Mouse (Mus musculus) forebrain, embryonic 11.5 days (tissue): ENCODE data around the gene Hoxb8. TPM values are rescaled to one million over a fixed set of nuclear protein-coding genes. Genes with fewer than 3 reads are reported as not detected.
A peak's percentile ranks its signal among the peaks of the same experiment; 100 is the strongest.

ENCODE experiments used
- ATAC-seq: fragments of 200-750 bp; cut with Nextera tagmentation; replicated peaks from 2 replicates; pipeline ENCODE4 v1.8.0; 2017; ENCODE audit warnings: moderate TSS enrichment; ENCODE audit not compliant: low FRiP score
- DNase-seq: peaks from one replicate; pipeline ENCODE4 v3.0.0-alpha.2; 2017; ENCODE audit warnings: low spot score
- H3K27ac ChIP-seq: fragments of 300-500 bp; sonication (generic); 2 replicates; pipeline ENCODE4 v1.5.1; 2014; ENCODE audit warnings: low read depth, low read length
- H3K27me3 ChIP-seq: fragments of 300-500 bp; sonication (generic); 2 replicates; pipeline ENCODE4 v1.6.1; 2014; ENCODE audit warnings: mild to moderate bottlenecking, low read length, mixed read lengths; ENCODE audit not compliant: control insufficient read depth, insufficient read depth
- H3K36me3 ChIP-seq: fragments of 300-500 bp; sonication (generic); 2 replicates; pipeline ENCODE4 v1.6.1; 2014; ENCODE audit warnings: mild to moderate bottlenecking, low read length, moderate library complexity, mixed read lengths; ENCODE audit not compliant: control insufficient read depth, insufficient read depth
- H3K4me1 ChIP-seq: fragments of 300-500 bp; sonication (generic); replicated peaks from 2 replicates; pipeline ENCODE4 v1.6.1; 2014; ENCODE audit warnings: low read length, mixed read lengths; ENCODE audit not compliant: control insufficient read depth, insufficient read depth
- H3K4me2 ChIP-seq: fragments of 300-500 bp; sonication (generic); 2 replicates; pipeline ENCODE4 v1.6.1; 2014; ENCODE audit warnings: low read depth, mild to moderate bottlenecking, low read length, moderate library complexity, mixed read lengths; ENCODE audit not compliant: severe bottlenecking
- H3K4me3 ChIP-seq: fragments of 300-500 bp; sonication (generic); 2 replicates; pipeline ENCODE4 v1.5.1; 2014; ENCODE audit warnings: low read depth, low read length
- H3K9ac ChIP-seq: fragments of 300-500 bp; sonication (generic); 2 replicates; pipeline ENCODE4 v1.6.1; 2014; ENCODE audit warnings: low read length
- H3K9me3 ChIP-seq: fragments of 300-500 bp; sonication (generic); 2 replicates; pipeline ENCODE4 v1.6.1; 2016; ENCODE audit warnings: low read length, mixed read lengths; ENCODE audit not compliant: control insufficient read depth
- WGBS: fragments of 180-500 bp; shearing (Covaris S2); extraction: QIAGEN DNeasy Blood & Tissue Kit; methylation state at CpG from one replicate; pipeline ENCODE4 v1.1.7; 2014; 5-methylcytosine and 5-hydroxymethylcytosine counted together
- polyA plus RNA-seq: library from polyadenylated mRNA; unstranded; fragments of >200 nt; fragmentation: Nextera tagmentation; extraction: Ambion mirVana; gene quantifications from 2 replicates; pipeline ENCODE4 v1.2.1, GENCODE M21; 2014

Hoxb8 gene
- polyA plus RNA-seq, 1 experiment from 2014 or later: not detected

DNA sequence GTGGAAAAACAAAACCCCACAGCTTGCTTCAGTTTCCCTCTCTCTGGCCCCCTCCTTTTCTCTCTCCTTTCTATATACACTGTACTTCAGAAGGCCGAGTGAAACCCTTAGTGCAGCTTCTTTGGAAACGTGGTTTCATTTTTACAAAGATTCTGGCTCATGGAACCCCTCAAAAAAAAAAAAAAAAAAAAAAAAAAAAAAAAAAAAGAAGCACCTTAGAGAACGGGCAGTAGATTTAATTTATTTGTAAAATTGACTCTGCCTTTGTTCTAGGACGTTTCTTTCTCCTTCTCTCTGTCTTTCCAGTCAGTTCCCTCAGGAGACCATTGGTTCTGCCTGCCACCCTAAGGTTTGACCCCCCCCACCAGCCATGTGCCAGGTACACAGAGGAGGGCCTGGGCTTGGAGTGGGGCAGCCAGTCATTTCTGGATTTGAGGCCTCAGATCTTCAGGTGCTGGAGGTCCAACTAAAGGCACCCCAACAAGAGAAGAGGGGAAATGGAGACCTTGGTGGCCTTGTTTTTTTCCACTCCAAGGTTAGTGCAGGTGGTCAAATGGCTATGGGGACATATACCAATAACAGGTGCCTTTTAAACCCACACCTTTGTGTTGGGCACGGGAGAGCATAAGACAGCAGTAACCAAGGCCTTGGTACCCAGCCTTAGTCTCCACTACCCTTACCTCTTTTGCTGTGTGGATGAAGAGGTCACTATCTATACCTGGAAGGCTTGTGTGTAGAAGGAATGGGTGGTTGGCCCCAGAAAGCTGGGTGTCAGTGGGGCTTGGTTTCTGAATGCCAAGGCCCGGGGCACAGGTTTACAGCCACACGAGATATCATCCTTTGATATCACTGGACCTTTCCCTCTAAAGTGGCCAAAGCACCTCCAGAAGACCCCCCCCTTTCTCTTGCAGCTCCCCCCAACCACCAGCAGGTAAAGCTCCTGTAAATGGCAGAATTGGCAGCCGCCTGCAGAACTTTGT lies 1.0 kb upstream of the Hoxb8 start:
- no peaks in the 10 kb centered on the region for H3K9me3 ChIP-seq
- no peak overlapping the region for H3K4me3 ChIP-seq
- peaks cover 97% of the 10 kb centered on the region for H3K27me3 ChIP-seq
- DNase-seq (no peak), ATAC-seq (no peak)
- no peak overlapping the region for H3K27ac ChIP-seq
- 6% methylated on average over 8 of the region's 8 CpGs for WGBS
- no peak overlapping the region for H3K4me2 ChIP-seq
- H3K9ac ChIP-seq: no peak overlapping the region
- no peaks in the 10 kb centered on the region; the same call in 1 of the 2 replicates for H3K4me1 ChIP-seq
- no peaks in the 10 kb centered on the region for H3K36me3 ChIP-seq

DNA sequence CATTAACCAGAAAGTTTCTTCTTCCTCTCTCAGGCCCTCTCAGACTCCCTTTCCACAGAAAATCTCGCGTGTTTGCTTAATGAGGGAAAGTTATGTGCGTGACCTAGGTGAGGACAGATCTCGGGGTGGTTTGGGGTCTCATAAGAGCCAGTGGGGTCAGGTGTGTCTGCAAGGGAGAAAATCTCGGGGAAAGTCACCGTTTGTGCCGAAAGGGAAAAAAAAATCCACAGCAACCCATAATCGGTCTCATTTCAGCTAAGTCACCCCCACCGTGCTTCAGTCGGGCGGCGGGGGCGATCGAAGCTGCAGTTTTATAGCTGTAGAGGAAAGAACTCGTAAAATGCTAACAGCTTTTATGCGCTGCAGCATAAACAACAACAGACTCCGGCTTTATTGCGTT lies 309 bp upstream of the Hoxb8 start:
- Histone ChIP-seq H3K27ac (no peak overlapping the region), H3K36me3 (no peaks in the 10 kb centered on the region), H3K9ac (no peak overlapping the region), H3K4me1 (no peaks in the 10 kb centered on the region; the same call in none of the 2 replicates), H3K4me3 (no peak overlapping the region), H3K27me3 (peaks cover 97% of the 10 kb centered on the region), H3K9me3 (no peaks in the 10 kb centered on the region), H3K4me2 (no peak overlapping the region)
- 4% methylated on average over 18 of the region's 18 CpGs for WGBS
- DNase-seq: no peak
- ATAC-seq: no peak

DNA sequence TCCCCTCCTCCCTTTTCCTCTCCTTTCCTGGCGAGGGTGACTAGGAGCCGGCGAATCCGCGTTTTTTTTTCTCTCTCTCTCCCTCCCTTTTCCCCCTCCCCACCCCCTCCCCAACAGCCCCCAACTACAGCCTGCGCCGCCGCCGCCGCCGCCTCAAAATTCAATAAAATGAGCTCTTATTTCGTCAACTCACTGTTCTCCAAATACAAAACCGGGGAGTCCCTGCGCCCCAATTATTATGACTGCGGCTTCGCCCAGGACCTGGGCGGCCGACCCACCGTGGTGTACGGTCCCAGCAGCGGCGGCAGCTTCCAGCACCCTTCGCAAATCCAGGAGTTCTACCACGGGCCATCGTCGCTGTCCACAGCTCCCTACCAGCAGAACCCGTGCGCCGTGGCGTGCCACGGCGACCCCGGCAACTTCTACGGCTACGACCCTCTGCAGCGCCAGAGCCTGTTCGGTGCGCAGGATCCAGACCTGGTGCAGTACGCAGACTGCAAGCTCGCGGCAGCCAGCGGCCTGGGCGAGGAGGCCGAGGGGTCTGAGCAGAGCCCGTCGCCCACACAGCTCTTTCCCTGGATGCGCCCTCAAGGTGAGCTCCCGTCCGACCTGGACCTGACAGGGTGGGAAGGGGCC lies 1.2 kb downstream of the Hoxb8 start:
- Histone ChIP-seq H3K27me3 (peaks cover 97% of the 10 kb centered on the region), H3K4me2 (no peak overlapping the region), H3K4me1 (no peaks in the 10 kb centered on the region; the same call in none of the 2 replicates), H3K36me3 (no peaks in the 10 kb centered on the region), H3K9ac (no peak overlapping the region), H3K9me3 (no peaks in the 10 kb centered on the region), H3K27ac (no peak overlapping the region), H3K4me3 (no peak overlapping the region)
- ATAC-seq (no peak), DNase-seq (peak; percentile 81)
- WGBS: under 1% methylated on average over 45 of the region's 49 CpGs

DNA sequence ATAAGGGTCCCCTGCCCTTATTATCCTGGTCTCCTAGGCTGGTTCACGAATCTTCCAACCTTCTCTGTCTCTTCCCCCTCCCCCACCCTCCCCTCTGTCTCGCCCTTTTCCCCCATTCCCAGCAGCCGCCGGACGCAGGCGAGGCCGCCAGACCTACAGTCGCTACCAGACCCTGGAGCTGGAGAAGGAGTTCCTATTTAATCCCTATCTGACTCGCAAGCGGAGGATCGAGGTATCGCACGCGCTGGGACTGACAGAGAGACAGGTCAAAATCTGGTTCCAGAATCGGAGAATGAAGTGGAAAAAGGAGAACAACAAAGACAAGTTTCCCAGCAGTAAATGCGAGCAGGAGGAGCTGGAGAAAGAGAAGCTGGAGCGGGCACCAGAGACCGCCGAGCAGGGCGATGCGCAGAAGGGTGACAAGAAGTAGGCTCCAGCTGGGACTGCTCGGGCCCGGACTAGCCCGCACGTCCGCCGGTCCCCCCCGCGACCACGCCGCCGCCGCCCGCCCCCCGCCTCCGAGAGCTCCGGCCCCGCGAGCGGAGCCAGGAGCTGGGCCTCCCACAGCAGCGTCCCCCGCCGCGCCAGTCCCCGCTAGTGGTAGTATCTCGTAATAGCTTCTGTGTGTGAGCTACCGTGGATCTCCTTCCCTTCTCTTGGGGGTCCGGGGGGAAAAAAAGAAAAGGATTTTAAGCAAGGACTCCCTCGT lies 2.5 kb downstream of the Hoxb8 start:
- ATAC-seq (no peak), DNase-seq (peak; percentile 71)
- Histone ChIP-seq H3K36me3 (no peaks in the 10 kb centered on the region), H3K4me2 (peak overlapping the region; percentile 34; the same call in 1 of the 2 replicates), H3K27me3 (peaks cover 99% of the 10 kb centered on the region), H3K4me3 (peak overlapping the region; percentile 13; the same call in 1 of the 2 replicates), H3K9me3 (no peaks in the 10 kb centered on the region), H3K9ac (no peak overlapping the region), H3K4me1 (no peaks in the 10 kb centered on the region; the same call in none of the 2 replicates), H3K27ac (no peak overlapping the region)
- under 1% methylated on average over 49 of the region's 49 CpGs for WGBS

DNA sequence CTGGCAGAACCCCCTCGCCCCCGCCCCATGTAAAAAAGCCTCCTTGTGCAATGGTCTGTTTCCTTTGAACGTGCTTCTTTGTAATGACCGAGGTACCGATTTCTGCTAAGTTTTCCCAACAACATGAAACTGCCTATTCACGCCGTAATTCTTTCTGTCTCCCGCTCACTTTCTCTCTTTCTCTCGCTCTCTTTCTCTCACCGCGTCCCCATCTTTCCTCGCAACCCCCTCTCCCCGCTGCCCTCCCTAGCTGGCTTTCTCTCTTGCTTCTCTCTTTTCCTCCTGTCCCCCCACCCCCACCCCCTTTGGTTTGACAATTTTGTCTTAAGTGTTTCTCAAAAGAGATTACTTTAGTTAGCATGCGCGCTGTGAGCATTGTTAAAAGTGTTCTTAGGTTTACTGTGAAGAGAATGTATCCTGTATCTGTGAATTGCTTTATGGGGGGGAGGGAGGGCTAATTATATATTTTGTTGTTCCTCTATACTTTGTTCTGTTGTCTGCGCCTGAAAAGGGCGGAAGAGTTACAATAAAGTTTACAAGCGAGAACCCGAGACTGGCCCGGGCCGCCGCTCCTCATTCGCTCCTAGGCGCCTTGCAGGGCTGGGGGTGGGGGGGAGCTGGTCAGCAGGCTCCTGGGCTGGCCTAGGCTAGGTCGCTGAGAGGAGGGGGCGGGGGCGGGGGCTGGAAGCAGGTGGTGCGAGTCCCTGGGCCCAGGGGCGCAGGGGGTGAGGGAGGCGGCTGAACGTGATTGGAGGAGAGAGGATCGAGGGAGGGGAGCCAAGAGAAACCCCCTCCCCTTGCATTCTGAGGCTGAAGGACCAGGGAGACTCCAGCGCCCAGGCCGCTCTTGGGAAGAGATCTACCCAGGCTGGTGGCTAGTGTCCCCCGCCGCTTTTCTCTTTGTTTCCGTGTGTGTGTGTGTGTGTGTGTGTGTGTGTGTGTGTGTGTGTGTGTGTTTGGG lies 3.3 kb downstream of the Hoxb8 start:
- no peak for DNase-seq
- H3K9ac ChIP-seq: no peak overlapping the region

DNA sequence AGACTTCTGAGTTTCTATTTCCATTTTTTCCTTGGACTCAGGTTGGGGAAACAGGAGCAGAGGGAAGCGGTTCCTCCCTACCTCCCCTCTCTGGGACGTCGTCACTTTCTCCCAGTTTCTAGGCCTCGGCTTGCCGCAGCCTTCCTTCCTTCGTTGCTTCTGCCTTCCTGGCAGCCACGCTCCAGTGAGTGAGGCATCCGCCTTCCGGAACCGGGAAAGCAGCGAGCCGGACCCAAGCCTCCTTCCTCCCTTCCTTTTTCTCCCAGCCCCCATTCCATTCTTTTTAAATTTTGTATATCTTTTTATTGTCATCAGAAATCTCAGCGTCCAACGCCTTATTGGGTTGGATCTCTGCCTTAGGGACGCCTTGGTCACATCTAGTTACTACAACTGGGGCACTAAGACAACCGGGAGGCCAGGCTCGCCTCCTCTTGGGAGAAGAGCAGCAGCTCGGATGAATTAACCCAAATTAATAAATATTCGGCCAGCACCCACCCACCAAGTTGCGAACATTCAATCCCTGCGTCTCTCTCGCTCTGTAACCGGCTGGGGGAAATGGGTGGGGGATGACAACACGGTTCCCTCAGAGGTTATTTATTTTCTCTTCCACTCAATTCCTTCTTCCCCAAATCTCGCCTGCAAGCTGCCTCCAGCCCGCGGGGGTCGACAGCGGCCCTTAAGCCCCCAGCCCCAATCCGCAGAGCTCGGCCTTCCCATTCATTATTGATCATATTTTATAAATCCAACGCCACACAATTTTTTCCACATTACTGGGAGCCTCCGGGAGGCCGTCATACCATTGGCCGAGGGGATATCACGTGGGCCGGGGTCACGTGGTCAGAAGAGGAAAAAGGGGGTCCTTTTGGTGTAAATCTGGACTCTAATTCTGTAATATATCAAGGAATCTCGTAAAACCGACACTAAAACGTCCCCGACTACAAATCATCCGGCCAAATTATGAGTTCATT lies 4.3 kb downstream of the Hoxb8 start, which contains the start of gene Hoxb7:
Gene Hoxb7, plus strand, starts transcription at position 853 of the 968 bp plus-strand sequence.
- Histone ChIP-seq H3K27me3 (peaks cover 99% of the 10 kb centered on the region), H3K4me2 (0 out of 2 replicates have a peak within 1 kb of the TSS, but pooled peaks have one; percentile 24), H3K36me3 (no peaks in the 10 kb centered on the region), H3K4me3 (peak within 1 kb of the TSS; percentile 11; the same call in 1 of the 2 replicates), H3K9ac (no peak within 1 kb of the TSS), H3K4me1 (no peaks in the 10 kb centered on the region; the same call in none of the 2 replicates), H3K9me3 (no peaks in the 10 kb centered on the region), H3K27ac (no peak within 1 kb of the TSS)
- 2% methylated on average over 43 of the region's 43 CpGs for WGBS
- DNase-seq (no peak), ATAC-seq (no peak)

More for the DNA sequence above, 3.3 kb downstream of the Hoxb8 start:
- H3K4me3 ChIP-seq: no peak overlapping the region
- WGBS: under 1% methylated on average over 31 of the region's 37 CpGs
- peaks cover 99% of the 10 kb centered on the region for H3K27me3 ChIP-seq
- H3K9me3 ChIP-seq: no peaks in the 10 kb centered on the region
- ATAC-seq: no peak
- no peaks in the 10 kb centered on the region; the same call in none of the 2 replicates for H3K4me1 ChIP-seq
- no peak overlapping the region for H3K27ac ChIP-seq
- no peaks in the 10 kb centered on the region for H3K36me3 ChIP-seq
- H3K4me2 ChIP-seq: no peak overlapping the region
